Mouse (Mus musculus) Patski (cell line): ENCODE data around the gene Actg1. TPM values are rescaled to one million over a fixed set of nuclear protein-coding genes. Genes with fewer than 3 reads are reported as not detected.
A peak's percentile ranks its signal among the peaks of the same experiment; 100 is the strongest.

Source experiments
- ATAC-seq: fragments of 100-300 bp; one replicate; pipeline ENCODE4 v1.8.0; 2021
- CTCF ChIA-PET: fragments of 350-600 bp; sonication (Branson Sonifier 250); formaldehyde crosslinking; loops from one replicate; lab custom pipeline; 2022; ENCODE audit warnings: inconsistent platforms; lab: Charles Lee
- POLR2A ChIA-PET: fragments of 350-600 bp; sonication (Branson Sonifier 250); formaldehyde crosslinking; loops from one replicate; lab custom pipeline; 2022; ENCODE audit warnings: antibody characterized with exemption, inconsistent platforms; lab: Charles Lee
- DNase-seq: peaks from one replicate; pipeline ENCODE4 v3.0.0-alpha.2; 2011; ENCODE audit warnings: low read depth, low spot score
- H3K27me3 ChIP-seq: fragments of 371-371 bp; one replicate; pipeline ENCODE4 v1.5.1; 2021
- CTCF ChIP-seq: fragments of 100-300 bp; IDR thresholded peaks from one replicate; pipeline ENCODE4 v1.5.1; 2021
- in situ Hi-C: fragments of 300-500 bp; cut with MboI; formaldehyde crosslinking; loops from 3 replicates; pipeline ENCODE4 v1.11.1; 2018; ENCODE audit warnings: low pct_unique_long_range_greater_than_20kb, mixed read lengths
- polyA plus RNA-seq: library from polyadenylated mRNA; unstranded; gene quantifications from one replicate; pipeline ENCODE4 v1.2.3, GENCODE M21; 2021

Gene Actg1
- polyA plus RNA-seq, 1 experiment from 2014 or later: 2,862 TPM

GRCm38 (mm10) chr11:120337447-120337846, 10.9 kb downstream of the Actg1 start:
- DNase-seq (no peak), ATAC-seq (no peak)
- H3K27me3 ChIP-seq: no peaks in the 10 kb centered on the region
- in situ Hi-C loops: no loop called here
- TF ChIP-seq CTCF: peak; percentile 27
- ChIA-PET POLR2A (interaction anchor here (0.5 to 1.5 kb wide), 2 partner anchors 21 to 39 kb away, joined by 3 to 4 read pairs; no protein-coding TSS in a partner anchor), CTCF (no interaction called here)

GRCm38 (mm10) chr11:120335431-120336021, 12.8 kb downstream of the Actg1 start:
- CTCF ChIA-PET: no interaction called here
- DNase-seq (no peak), ATAC-seq (no peak)
- no peaks in the 10 kb centered on the region for H3K27me3 ChIP-seq
- in situ Hi-C loops: no loop called here
- TF ChIP-seq CTCF: no peak
- POLR2A ChIA-PET: no interaction called here

GRCm38 (mm10) chr11:120320156-120320555, 28.2 kb downstream of the Actg1 start:
- TF ChIP-seq CTCF: no peak
- CTCF ChIA-PET: no interaction called here
- no peaks in the 10 kb centered on the region for H3K27me3 ChIP-seq
- in situ Hi-C loops: loop anchor here (25.0 kb wide), 1 partner anchor 408 kb away; the partner anchor contains the start of gene Chmp6
- ATAC-seq: no peak
- DNase-seq: no peak
- POLR2A ChIA-PET: no interaction called here

GRCm38 (mm10) chr11:120319310-120319709, 29.0 kb downstream of the Actg1 start:
- TF ChIP-seq CTCF: no peak
- in situ Hi-C loops: loop anchor here (25.0 kb wide), 1 partner anchor 407 kb away; the partner anchor contains the start of gene Chmp6
- no peak for DNase-seq
- no peak for ATAC-seq
- POLR2A ChIA-PET: no interaction called here
- H3K27me3 ChIP-seq: no peaks in the 10 kb centered on the region
- CTCF ChIA-PET: no interaction called here

GRCm38 (mm10) chr11:120317456-120317855, 30.9 kb downstream of the Actg1 start:
- in situ Hi-C loops: loop anchor here (25.0 kb wide), 1 partner anchor 405 kb away; the partner anchor contains the start of gene Chmp6
- no peak for ATAC-seq
- DNase-seq: no peak
- no peaks in the 10 kb centered on the region for H3K27me3 ChIP-seq
- CTCF ChIA-PET: no interaction called here
- TF ChIP-seq CTCF: no peak
- POLR2A ChIA-PET: no interaction called here

GRCm38 (mm10) chr11:120316690-120317254, 31.6 kb downstream of the Actg1 start:
- POLR2A ChIA-PET: interaction anchor here (0.7 to 2.4 kb wide), 5 partner anchors 9 to 83 kb away, joined by 3 to 8 read pairs (median 4); no protein-coding TSS in a partner anchor
- CTCF ChIA-PET: no interaction called here
- DNase-seq (no peak), ATAC-seq (no peak)
- in situ Hi-C loops: loop anchor here (25.0 kb wide), 1 partner anchor 404 kb away; the partner anchor contains the start of gene Chmp6
- H3K27me3 ChIP-seq: no peaks in the 10 kb centered on the region
- TF ChIP-seq CTCF: no peak

GRCm38 (mm10) chr11:120315832-120316689, 32.3 kb downstream of the Actg1 start:
- TF ChIP-seq CTCF: no peak
- DNase-seq: peak; percentile 88
- in situ Hi-C loops: loop anchor here (25.0 kb wide), 1 partner anchor 404 kb away; the partner anchor contains the start of gene Chmp6
- peak; percentile 96 for ATAC-seq
- ChIA-PET CTCF (no interaction called here), POLR2A (interaction anchor here (0.7 to 2.4 kb wide), 7 partner anchors 9 to 217 kb away, joined by 3 to 8 read pairs (median 4); partner anchors contain the start of gene Ndufaf8)
- no peaks in the 10 kb centered on the region for H3K27me3 ChIP-seq

- POLR2A ChIA-PET: interaction anchor here (0.5 to 2.4 kb wide), 6 partner anchors 11 to 216 kb away, joined by 3 to 8 read pairs (median 4); partner anchors contain the start of gene Ndufaf8
- no peaks in the 10 kb centered on the region for H3K27me3 ChIP-seq
- no peak for DNase-seq
- no peak for ATAC-seq
- in situ Hi-C loops: loop anchor here (25.0 kb wide), 1 partner anchor 403 kb away; the partner anchor contains the start of gene Chmp6
- CTCF ChIA-PET: no interaction called here
- TF ChIP-seq CTCF: no peak
Observed at GRCm38 (mm10) chr11:120315416-120315761, 33.0 kb downstream of the Actg1 start.

- in situ Hi-C loops: loop anchor here (5.0 to 25.0 kb wide), 2 partner anchors 37 to 403 kb away; partner anchors contain the start of gene Chmp6
- no peak for DNase-seq
- TF ChIP-seq CTCF: no peak
- no peak for ATAC-seq
- ChIA-PET CTCF (no interaction called here), POLR2A (interaction anchor here (0.5 to 2.4 kb wide), 6 partner anchors 10 to 216 kb away, joined by 3 to 7 read pairs (median 3); partner anchors contain the start of gene Ndufaf8)
- H3K27me3 ChIP-seq: no peaks in the 10 kb centered on the region
Observed at GRCm38 (mm10) chr11:120314721-120315415, 33.5 kb downstream of the Actg1 start.
